Mouse (Mus musculus) adrenal gland, postnatal 0 days (tissue): Measurements from ENCODE around the gene Adam6a. TPM values are rescaled to one million over a fixed set of nuclear protein-coding genes. Genes with fewer than 3 reads are reported as not detected.

ENCODE experiments used
- polyA plus RNA-seq: library from polyadenylated mRNA; unstranded; fragments of >200 nt; fragmentation: Nextera tagmentation; extraction: Ambion mirVana; gene quantifications from 2 replicates; pipeline ENCODE4 v1.2.1, GENCODE M21; 2015

Adam6a gene
- polyA plus RNA-seq, result not detected in 2 replicates

DNA sequence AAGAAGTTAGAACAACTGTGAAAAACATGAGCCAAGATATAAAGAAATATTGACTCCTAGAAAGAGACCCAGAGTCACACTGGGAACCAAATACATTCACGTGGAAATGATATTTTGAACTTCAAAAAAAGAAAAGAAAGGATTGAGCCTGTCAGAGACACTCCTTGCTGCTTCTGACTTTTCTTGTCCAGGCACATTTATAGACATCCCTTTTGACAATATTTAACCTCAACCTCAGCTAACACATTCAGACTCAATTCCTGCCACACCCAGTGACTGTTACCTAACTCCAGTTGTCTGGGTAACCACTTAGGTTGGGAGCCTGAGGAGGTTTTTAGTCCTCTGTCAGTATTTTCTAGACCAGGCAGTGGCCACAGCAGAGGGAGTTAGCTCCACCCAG lies at the start of gene Adam6a:
Gene Adam6a (plus strand): TSS at position 301 of the 400 bp plus-strand sequence.

Other genes with a start within 250 kb of the Adam6a start
- gene Adam6b, start 54.4 kb upstream of the Adam6a start, polyA plus RNA-seq, result not detected in 2 replicates